Mouse (Mus musculus) cortical plate, adult 2 months (tissue): ENCODE data around the gene Gm5152. TPM values are rescaled to one million over a fixed set of nuclear protein-coding genes. Genes with fewer than 3 reads are reported as not detected.
"Not testable (repeated sequence)": the region's sequence is repeated elsewhere in the genome, so short reads cannot be mapped to it uniquely, and the experiment has no call there.

Experiments
- H3K27ac ChIP-seq: fragments of 200-500 bp; 2 replicates; pipeline ENCODE4 v1.5.1; 2012; ENCODE audit warnings: low read length, control low read depth, inconsistent platforms; ENCODE audit not compliant: insufficient read depth
- H3K4me1 ChIP-seq: fragments of 200-500 bp; 2 replicates; pipeline ENCODE4 v1.6.1; 2011; ENCODE audit warnings: low read length; ENCODE audit not compliant: control insufficient read depth, insufficient read depth
- H3K4me3 ChIP-seq: fragments of 200-500 bp; 2 replicates; pipeline ENCODE4 v1.5.1; 2011; ENCODE audit warnings: mild to moderate bottlenecking, low read length, control low read depth; ENCODE audit not compliant: insufficient read depth
- CTCF ChIP-seq: fragments of 200-500 bp; IDR thresholded peaks from 2 replicates; pipeline ENCODE4 v1.5.1; 2011; ENCODE audit warnings: mild to moderate bottlenecking, control low read depth, low read length; ENCODE audit not compliant: insufficient read depth; ENCODE audit errors: extremely low read depth
- POLR2A ChIP-seq: fragments of 200-500 bp; IDR thresholded peaks from 2 replicates; pipeline ENCODE4 v1.6.1; 2011; ENCODE audit warnings: mild to moderate bottlenecking, low read length, control low read depth; ENCODE audit not compliant: insufficient read depth; ENCODE audit errors: extremely low read depth
- polyA plus RNA-seq: library from polyadenylated mRNA; depleted of rRNA; stranded (reverse); fragments of >200 nt; gene quantifications from 2 replicates; pipeline ENCODE4 v1.2.3, GENCODE M21; 2012; rRNA removed

Gm5152 gene
- polyA plus RNA-seq: not detected in 2 replicates

- H3K4me1 ChIP-seq, H3K4me3 ChIP-seq, H3K27ac ChIP-seq: not testable (repeated sequence)
Measured at GRCm38 (mm10) chr5:10246426-10246825, at the start of gene Gm5152. Gene Gm5152 (minus strand): TSS chr5:10246526.

- H3K4me3 ChIP-seq, H3K4me1 ChIP-seq, H3K27ac ChIP-seq: not testable (repeated sequence)
Measured at GRCm38 (mm10) chr5:10254768-10255167, 8.4 kb upstream of the Gm5152 start.

- H3K4me3 ChIP-seq, H3K27ac ChIP-seq, H3K4me1 ChIP-seq: not testable (repeated sequence)
Measured at GRCm38 (mm10) chr5:10245770-10246169, 556 bp downstream of the Gm5152 start.

GRCm38 (mm10) chr5:10240436-10240835, 5.9 kb downstream of the Gm5152 start:
- H3K27ac ChIP-seq, H3K4me1 ChIP-seq, H3K4me3 ChIP-seq: not testable (repeated sequence)

GRCm38 (mm10) chr5:10220317-10220716, 26.0 kb downstream of the Gm5152 start:
- TF ChIP-seq CTCF (no peak), POLR2A (no peak)
- Histone ChIP-seq H3K4me1 (no peaks in the 10 kb centered on the region), H3K27ac (no peak overlapping the region), H3K4me3 (no peak overlapping the region)

GRCm38 (mm10) chr5:10203067-10203466, 43.3 kb downstream of the Gm5152 start:
- Histone ChIP-seq H3K27ac (no peak overlapping the region), H3K4me1 (no peaks in the 10 kb centered on the region), H3K4me3 (no peak overlapping the region)
- TF ChIP-seq POLR2A: no peak
- TF ChIP-seq CTCF: no peak

GRCm38 (mm10) chr5:10196880-10197279, 49.4 kb downstream of the Gm5152 start:
- H3K4me1 ChIP-seq: no peaks in the 10 kb centered on the region
- H3K27ac ChIP-seq: no peak overlapping the region
- no peak overlapping the region for H3K4me3 ChIP-seq
- TF ChIP-seq POLR2A: no peak
- TF ChIP-seq CTCF: no peak
